13 mouse cellular contexts compared by ENCODE assay signal in the genomic region with DNA sequence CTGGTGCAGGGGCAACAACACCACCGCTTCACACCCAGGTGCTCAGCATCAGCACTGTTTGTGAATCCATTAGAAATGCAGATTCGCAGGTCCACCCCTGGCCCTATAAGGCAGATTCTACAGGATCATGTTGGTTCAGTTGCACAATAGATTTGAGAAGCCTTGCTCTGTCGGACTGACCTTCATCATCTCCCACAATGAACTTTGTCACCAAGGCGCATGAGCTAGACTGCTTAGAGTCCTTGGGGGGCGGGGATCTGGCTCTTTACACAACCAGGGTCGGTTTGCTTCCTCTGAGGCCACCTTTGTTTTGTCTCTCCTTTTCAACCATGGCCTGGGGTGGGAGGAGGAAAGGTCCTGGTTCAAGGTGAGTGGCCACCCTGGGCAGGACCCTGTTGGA.
"Had no signal": no experiment of that assay in that cellular context is flagged by ENCODE, and none has a peak within 500 bp of the region (broad histone marks: within the 10 kb centered on the region; RNA-seq: fewer than 3 reads in every experiment).

No protein-coding gene starts in this region.

- H3K27me3 ChIP-seq: limb, embryonic 13.5 days; liver, embryonic 15.5 days; neural tube, embryonic 12.5 days; stomach, embryonic 15.5 days had no signal

- H3K4me1 ChIP-seq: liver, embryonic 15.5 days; neural tube, embryonic 12.5 days; stomach, embryonic 15.5 days had no signal

- H3K9ac ChIP-seq: limb, embryonic 13.5 days; liver, embryonic 15.5 days; neural tube, embryonic 12.5 days; stomach, embryonic 15.5 days had no signal

- H3K36me3 ChIP-seq: limb, embryonic 13.5 days; liver, embryonic 15.5 days; neural tube, embryonic 12.5 days; stomach, embryonic 15.5 days had no signal

- ATAC-seq: lung, postnatal 0 days had no signal

- H3K4me3 ChIP-seq: limb, embryonic 13.5 days; liver, embryonic 15.5 days; neural tube, embryonic 12.5 days; stomach, embryonic 15.5 days had no signal

- H3K4me2 ChIP-seq: limb, embryonic 13.5 days; liver, embryonic 15.5 days; neural tube, embryonic 12.5 days; stomach, embryonic 15.5 days had no signal

- H3K27ac ChIP-seq: limb, embryonic 13.5 days; liver, embryonic 15.5 days; neural tube, embryonic 12.5 days; stomach, embryonic 15.5 days had no signal

- DNase-seq: kidney, adult 18-20 months; kidney, postnatal 25 days; layer of hippocampus, adult 9-11 months; lung, adult 2 months; lung, postnatal 36 days; midbrain, embryonic 14.5 days; thymus, adult 2 months; thymus, postnatal 25 days had no signal

- H3K9me3 ChIP-seq: limb, embryonic 13.5 days; liver, embryonic 15.5 days; neural tube, embryonic 12.5 days; stomach, embryonic 15.5 days had no signal
